Mouse (Mus musculus) liver, embryonic 15.5 days (tissue): ENCODE measurements around the gene Astn1. TPM values are rescaled to one million over a fixed set of nuclear protein-coding genes. Genes with fewer than 3 reads are reported as not detected.

Experiments used
- ATAC-seq: fragments of 200-750 bp; cut with Nextera tagmentation; 2 replicates; pipeline ENCODE4 v1.8.0; 2017; ENCODE audit warnings: moderate number of reproducible peaks, mild to moderate bottlenecking, moderate library complexity; ENCODE audit not compliant: insufficient read depth
- H3K27ac ChIP-seq: fragments of 300-500 bp; sonication (generic); replicated peaks from 2 replicates; pipeline ENCODE4 v1.5.1; 2015; ENCODE audit warnings: mild to moderate bottlenecking, inconsistent platforms
- H3K27me3 ChIP-seq: fragments of 300-500 bp; sonication (generic); 2 replicates; pipeline ENCODE4 v1.6.1; 2015; ENCODE audit warnings: mild to moderate bottlenecking, inconsistent platforms
- H3K36me3 ChIP-seq: fragments of 300-500 bp; sonication (generic); replicated peaks from 2 replicates; pipeline ENCODE4 v1.6.1; 2015; ENCODE audit warnings: moderate library complexity, mild to moderate bottlenecking, inconsistent platforms
- H3K4me1 ChIP-seq: fragments of 300-500 bp; sonication (generic); replicated peaks from 2 replicates; pipeline ENCODE4 v1.6.1; 2015; ENCODE audit warnings: inconsistent platforms
- H3K4me2 ChIP-seq: fragments of 300-500 bp; sonication (generic); 2 replicates; pipeline ENCODE4 v1.6.1; 2015; ENCODE audit warnings: moderate library complexity, mild to moderate bottlenecking, inconsistent platforms
- H3K4me3 ChIP-seq: fragments of 300-500 bp; sonication (generic); replicated peaks from 2 replicates; pipeline ENCODE4 v1.5.1; 2015; ENCODE audit warnings: mild to moderate bottlenecking, inconsistent platforms
- H3K9ac ChIP-seq: fragments of 300-500 bp; sonication (generic); 2 replicates; pipeline ENCODE4 v1.6.1; 2015; ENCODE audit warnings: moderate library complexity, mild to moderate bottlenecking, inconsistent platforms
- H3K9me3 ChIP-seq: fragments of 300-500 bp; sonication (generic); replicated peaks from 2 replicates; pipeline ENCODE4 v1.6.1; 2016; ENCODE audit warnings: inconsistent platforms
- WGBS: fragments of 180-500 bp; shearing (Covaris S2); methylation state at CpG from one replicate; pipeline ENCODE4 v1.1.7; 2015; ENCODE audit warnings: mixed read lengths; ENCODE audit not compliant: insufficient replicate concordance; 5-methylcytosine and 5-hydroxymethylcytosine counted together
- polyA plus RNA-seq: library from polyadenylated mRNA; unstranded; fragments of >200 nt; fragmentation: Nextera tagmentation; extraction: Ambion mirVana; gene quantifications from 2 replicates; pipeline ENCODE4 v1.2.1, GENCODE M21; 2015

The Astn1 gene
- polyA plus RNA-seq, 1 experiment from 2014 or later, result 0.07 TPM

GRCm38 (mm10) chr1:158383210-158383609 lies 21.1 kb downstream of the Astn1 start:
- no peaks in the 10 kb centered on the region for H3K9me3 ChIP-seq
- no peaks in the 10 kb centered on the region for H3K36me3 ChIP-seq
- no peak overlapping the region for H3K27ac ChIP-seq
- H3K27me3 ChIP-seq, result no peaks in the 10 kb centered on the region
- no peak overlapping the region for H3K4me2 ChIP-seq
- ATAC-seq, result no peak
- no peak overlapping the region for H3K4me3 ChIP-seq
- H3K4me1 ChIP-seq, result no peaks in the 10 kb centered on the region
- 59% methylated on average over 3 of the region's 3 CpGs for WGBS
- no peak overlapping the region for H3K9ac ChIP-seq

- no peak overlapping the region for H3K4me3 ChIP-seq
- H3K9me3 ChIP-seq, result no peaks in the 10 kb centered on the region
- H3K36me3 ChIP-seq, result no peaks in the 10 kb centered on the region
- no peak overlapping the region for H3K9ac ChIP-seq
- no peak for ATAC-seq
- no peak overlapping the region for H3K27ac ChIP-seq
- no peaks in the 10 kb centered on the region for H3K27me3 ChIP-seq
- no peaks in the 10 kb centered on the region for H3K4me1 ChIP-seq
- WGBS, result 64% methylated on average over 2 of the region's 2 CpGs
- H3K4me2 ChIP-seq, result no peak overlapping the region
Observed at GRCm38 (mm10) chr1:158385311-158385710, 23.2 kb downstream of the Astn1 start.

GRCm38 (mm10) chr1:158386781-158387180 lies 24.7 kb downstream of the Astn1 start:
- H3K4me3 ChIP-seq, result no peak overlapping the region
- WGBS, result 10% methylated on average over 3 of the region's 3 CpGs
- H3K4me2 ChIP-seq, result no peak overlapping the region
- no peak overlapping the region for H3K27ac ChIP-seq
- H3K9me3 ChIP-seq, result no peaks in the 10 kb centered on the region
- H3K36me3 ChIP-seq, result no peaks in the 10 kb centered on the region
- H3K27me3 ChIP-seq, result no peaks in the 10 kb centered on the region
- H3K4me1 ChIP-seq, result no peaks in the 10 kb centered on the region
- no peak for ATAC-seq
- no peak overlapping the region for H3K9ac ChIP-seq

- 62% methylated on average over 4 of the region's 4 CpGs for WGBS
- no peaks in the 10 kb centered on the region for H3K36me3 ChIP-seq
Observed at GRCm38 (mm10) chr1:158388995-158389394, 26.9 kb downstream of the Astn1 start.

GRCm38 (mm10) chr1:158390693-158391092 lies 28.6 kb downstream of the Astn1 start:
- no peaks in the 10 kb centered on the region for H3K36me3 ChIP-seq
- no peak overlapping the region for H3K27ac ChIP-seq
- H3K9me3 ChIP-seq, result no peaks in the 10 kb centered on the region
- 60% methylated on average over 4 of the region's 4 CpGs for WGBS
- H3K9ac ChIP-seq, result no peak overlapping the region
- no peak overlapping the region for H3K4me2 ChIP-seq
- H3K4me1 ChIP-seq, result no peaks in the 10 kb centered on the region
- H3K27me3 ChIP-seq, result no peaks in the 10 kb centered on the region
- no peak for ATAC-seq
- no peak overlapping the region for H3K4me3 ChIP-seq

More at GRCm38 (mm10) chr1:158388995-158389394, 26.9 kb downstream of the Astn1 start:
- H3K4me1 ChIP-seq, result no peaks in the 10 kb centered on the region
- H3K27ac ChIP-seq, result no peak overlapping the region
- H3K9me3 ChIP-seq, result no peaks in the 10 kb centered on the region
- no peak for ATAC-seq
- H3K27me3 ChIP-seq, result no peaks in the 10 kb centered on the region
- H3K4me2 ChIP-seq, result no peak overlapping the region
- H3K4me3 ChIP-seq, result no peak overlapping the region
- H3K9ac ChIP-seq, result no peak overlapping the region

- H3K4me1 ChIP-seq, result no peaks in the 10 kb centered on the region
- no peak overlapping the region for H3K4me2 ChIP-seq
- H3K27me3 ChIP-seq, result no peaks in the 10 kb centered on the region
- no peaks in the 10 kb centered on the region for H3K9me3 ChIP-seq
- H3K9ac ChIP-seq, result no peak overlapping the region
- no peak for ATAC-seq
- H3K36me3 ChIP-seq, result no peaks in the 10 kb centered on the region
- WGBS, result 56% methylated on average over 2 of the region's 2 CpGs
- no peak overlapping the region for H3K4me3 ChIP-seq
- H3K27ac ChIP-seq, result no peak overlapping the region
Observed at GRCm38 (mm10) chr1:158397058-158397457, 35.0 kb downstream of the Astn1 start.

- Histone ChIP-seq H3K4me2 (no peak overlapping the region), H3K27me3 (no peaks in the 10 kb centered on the region), H3K4me1 (no peaks in the 10 kb centered on the region), H3K4me3 (no peak overlapping the region), H3K36me3 (no peaks in the 10 kb centered on the region), H3K9me3 (no peaks in the 10 kb centered on the region), H3K9ac (no peak overlapping the region), H3K27ac (no peak overlapping the region)
- WGBS, result 62% methylated on average over 2 of the region's 2 CpGs
- ATAC-seq, result no peak
Observed at GRCm38 (mm10) chr1:158400898-158401297, 38.8 kb downstream of the Astn1 start.

- H3K36me3 ChIP-seq, result no peaks in the 10 kb centered on the region
- no peak for ATAC-seq
- no peaks in the 10 kb centered on the region for H3K4me1 ChIP-seq
- H3K4me3 ChIP-seq, result no peak overlapping the region
- H3K4me2 ChIP-seq, result no peak overlapping the region
- H3K9ac ChIP-seq, result no peak overlapping the region
- 54% methylated on average over 10 of the region's 10 CpGs for WGBS
- H3K9me3 ChIP-seq, result no peaks in the 10 kb centered on the region
- no peaks in the 10 kb centered on the region for H3K27me3 ChIP-seq
- no peak overlapping the region for H3K27ac ChIP-seq
Observed at GRCm38 (mm10) chr1:158405899-158406769, 44.1 kb downstream of the Astn1 start.

GRCm38 (mm10) chr1:158408124-158408523 lies 46.1 kb downstream of the Astn1 start:
- no peaks in the 10 kb centered on the region for H3K4me1 ChIP-seq
- no peak overlapping the region for H3K4me2 ChIP-seq
- no peak overlapping the region for H3K9ac ChIP-seq
- 52% methylated on average over 2 of the region's 2 CpGs for WGBS
- no peak for ATAC-seq
- no peaks in the 10 kb centered on the region for H3K36me3 ChIP-seq
- H3K27ac ChIP-seq, result no peak overlapping the region
- no peaks in the 10 kb centered on the region for H3K27me3 ChIP-seq
- no peaks in the 10 kb centered on the region for H3K9me3 ChIP-seq
- H3K4me3 ChIP-seq, result no peak overlapping the region

GRCm38 (mm10) chr1:158411146-158411545 lies 49.1 kb downstream of the Astn1 start:
- H3K4me2 ChIP-seq, result no peak overlapping the region
- WGBS, result 40% methylated on average over 3 of the region's 3 CpGs
- ATAC-seq, result no peak
- no peak overlapping the region for H3K27ac ChIP-seq
- no peaks in the 10 kb centered on the region for H3K9me3 ChIP-seq
- H3K27me3 ChIP-seq, result no peaks in the 10 kb centered on the region
- H3K4me1 ChIP-seq, result no peaks in the 10 kb centered on the region
- no peaks in the 10 kb centered on the region for H3K36me3 ChIP-seq
- no peak overlapping the region for H3K4me3 ChIP-seq
- no peak overlapping the region for H3K9ac ChIP-seq

GRCm38 (mm10) chr1:158414198-158414597 lies 52.1 kb downstream of the Astn1 start:
- no peaks in the 10 kb centered on the region for H3K9me3 ChIP-seq
- no peaks in the 10 kb centered on the region for H3K4me1 ChIP-seq
- H3K4me3 ChIP-seq, result no peak overlapping the region
- H3K27ac ChIP-seq, result no peak overlapping the region
- no peak overlapping the region for H3K4me2 ChIP-seq
- ATAC-seq, result no peak
- H3K27me3 ChIP-seq, result no peaks in the 10 kb centered on the region
- no peaks in the 10 kb centered on the region for H3K36me3 ChIP-seq
- WGBS, result 58% methylated on average over 2 of the region's 2 CpGs
- no peak overlapping the region for H3K9ac ChIP-seq

GRCm38 (mm10) chr1:158421451-158421850 lies 59.4 kb downstream of the Astn1 start:
- Histone ChIP-seq H3K4me2 (no peak overlapping the region), H3K27me3 (no peaks in the 10 kb centered on the region), H3K4me3 (no peak overlapping the region), H3K4me1 (no peaks in the 10 kb centered on the region), H3K9me3 (no peaks in the 10 kb centered on the region), H3K9ac (no peak overlapping the region), H3K36me3 (no peaks in the 10 kb centered on the region), H3K27ac (no peak overlapping the region)
- WGBS, result 65% methylated on average over 8 of the region's 8 CpGs
- ATAC-seq, result no peak
